In genomic region chr4:43763410-43763809, GRCm38 (mm10) we compare ENCODE assay signal across 9 mouse cellular contexts. TPM values are rescaled to one million over a fixed set of nuclear protein-coding genes. Genes with fewer than 3 reads are reported as not detected.
DNase-seq lines count a peak whose midpoint lies in the region; ATAC-seq lines count a peak whose summit lies in the region.
"Had no signal": no experiment of that assay in that cellular context is flagged by ENCODE, and none has a peak within 500 bp of the region (broad histone marks: within the 10 kb centered on the region; RNA-seq: fewer than 3 reads in every experiment).

No protein-coding gene starts in this region.

- H3K9ac ChIP-seq in intestine, embryonic 14.5 days (ENCODE audit: low read length), result no peak overlapping the region
- H3K9ac ChIP-seq in intestine, embryonic 16.5 days (ENCODE audit: low read depth, low read length), result no peak overlapping the region
- H3K9ac ChIP-seq in heart, embryonic 14.5 days (ENCODE audit: low read length), result peak overlapping the region; percentile 34; the same call in 1 of the 2 replicates

- ATAC-seq in intestine, embryonic 14.5 days (replicated peaks; ENCODE audit: low FRiP score, low TSS enrichment, low read depth), result no peak
- no peak for ATAC-seq in intestine, embryonic 16.5 days
- ATAC-seq in heart, embryonic 14.5 days (ENCODE audit: insufficient number of reproducible peaks, insufficient read depth, low FRiP score, low read depth), result no peak

- no peaks in the 10 kb centered on the region for H3K9me3 ChIP-seq in intestine, embryonic 14.5 days (ENCODE audit: control insufficient read depth, low read length)
- no peaks in the 10 kb centered on the region for H3K9me3 ChIP-seq in intestine, embryonic 16.5 days (ENCODE audit: control insufficient read depth, low read length)
- H3K9me3 ChIP-seq in heart, embryonic 14.5 days (ENCODE audit: control insufficient read depth, low read length), result no peaks in the 10 kb centered on the region

- no peak overlapping the region for H3K4me3 ChIP-seq in intestine, embryonic 14.5 days (ENCODE audit: low read depth, low read length)
- no peak overlapping the region for H3K4me3 ChIP-seq in intestine, embryonic 16.5 days (ENCODE audit: low read length)
- H3K4me3 ChIP-seq in heart, embryonic 14.5 days (ENCODE audit: control insufficient read depth in 1 of 2, insufficient read depth in 1 of 2, low read depth in 1 of 2, low read length in 2 of 2), result no peak overlapping the region
- H3K4me3 ChIP-seq: erythroblast, embryonic 14.5 days had no signal

- H3K27me3 ChIP-seq in intestine, embryonic 14.5 days (replicated peaks; ENCODE audit: control insufficient read depth, insufficient read depth, low read length), result no peaks in the 10 kb centered on the region
- no peaks in the 10 kb centered on the region for H3K27me3 ChIP-seq in intestine, embryonic 16.5 days (replicated peaks; ENCODE audit: control insufficient read depth, insufficient read depth, low read length)
- no peaks in the 10 kb centered on the region for H3K27me3 ChIP-seq in heart, embryonic 14.5 days (ENCODE audit: control insufficient read depth, insufficient read depth, low read length)

- H3K4me1 ChIP-seq in intestine, embryonic 14.5 days (replicated peaks; ENCODE audit: control insufficient read depth, insufficient read depth, low read length), result no peaks in the 10 kb centered on the region
- H3K4me1 ChIP-seq in intestine, embryonic 16.5 days (ENCODE audit: control insufficient read depth, insufficient read depth, low read length), result no peaks in the 10 kb centered on the region
- H3K4me1 ChIP-seq in heart, embryonic 14.5 days (ENCODE audit: control insufficient read depth in 2 of 2, insufficient read depth in 2 of 2, low read length in 2 of 2), result peaks cover 0 to 4% of the 10 kb centered on the region in 2 experiments; a peak in 3 of 4 replicates

- 23% methylated on average over 7 of the region's 7 CpGs for WGBS in intestine, embryonic 14.5 days
- WGBS in intestine, embryonic 16.5 days, result 24% methylated on average over 7 of the region's 7 CpGs
- WGBS in heart, embryonic 14.5 days, result 17% methylated on average over 7 of the region's 7 CpGs

- peak; percentile 77 for DNase-seq in intestine, embryonic 14.5 days (ENCODE audit: low spot score)
- peak; percentile 43 for DNase-seq in MEL-GATA-1-ER (ENCODE audit: extremely low read depth, low read depth)
- peak; percentile 24 to 51 for DNase-seq in cerebellum, postnatal 36 days
- peak; percentile 59 to 67 for DNase-seq in layer of hippocampus, postnatal 14 days (ENCODE audit: low spot score in 2 of 2)
- DNase-seq in mesoderm, embryonic 11.5 days (ENCODE audit: low read depth, low spot score), result peak; percentile 55
- peak; percentile 56 for DNase-seq in thymus, postnatal 4 days

- no peak overlapping the region for H3K27ac ChIP-seq in intestine, embryonic 14.5 days (ENCODE audit: low read depth)
- no peak overlapping the region for H3K27ac ChIP-seq in intestine, embryonic 16.5 days (ENCODE audit: low read length)
- H3K27ac ChIP-seq in heart, embryonic 14.5 days (replicated peaks in 1 of 2; ENCODE audit: control insufficient read depth in 1 of 2, insufficient read depth in 1 of 2, low read depth in 2 of 2, low read length in 2 of 2), result no peak overlapping the region

- H3K36me3 ChIP-seq in intestine, embryonic 14.5 days (ENCODE audit: control insufficient read depth, insufficient read depth, low read length), result no peaks in the 10 kb centered on the region
- H3K36me3 ChIP-seq in intestine, embryonic 16.5 days (ENCODE audit: control insufficient read depth, insufficient read depth, low read length), result no peaks in the 10 kb centered on the region
- H3K36me3 ChIP-seq in heart, embryonic 14.5 days (ENCODE audit: control insufficient read depth, insufficient read depth, low read length), result no peaks in the 10 kb centered on the region

- no peak overlapping the region for H3K4me2 ChIP-seq in intestine, embryonic 14.5 days (ENCODE audit: low read length)
- no peak overlapping the region for H3K4me2 ChIP-seq in intestine, embryonic 16.5 days (ENCODE audit: low read depth, low read length)
- H3K4me2 ChIP-seq in heart, embryonic 14.5 days (ENCODE audit: low read length), result peak overlapping the region; percentile 38

RNA-seq across cellular contexts. Expression of gene Olfr159, which starts 7.4 kb away (rescaled TPM):
- polyA plus RNA-seq in intestine, embryonic 14.5 days (2014; fragmentation: Nextera tagmentation; extraction: Ambion mirVana), result not detected in 2 replicates
- polyA plus RNA-seq in intestine, embryonic 16.5 days (2015; fragmentation: Nextera tagmentation; extraction: Ambion mirVana), result not detected in 2 replicates
- not detected in 2 replicates for polyA plus RNA-seq in heart, embryonic 14.5 days (2014; fragmentation: Nextera tagmentation; extraction: Ambion mirVana)
- total RNA-seq in layer of hippocampus, postnatal 14 days (2021), result not detected
- polyA plus RNA-seq: erythroblast, embryonic 14.5 days had no signal

RNA-seq across cellular contexts. Expression of gene Spaar, which starts 33.6 kb away (rescaled TPM):
- polyA plus RNA-seq in intestine, embryonic 14.5 days (2014; fragmentation: Nextera tagmentation; extraction: Ambion mirVana), result 0.04 TPM in 1 of 2 replicates, not detected in the other
- polyA plus RNA-seq in intestine, embryonic 16.5 days (2015; fragmentation: Nextera tagmentation; extraction: Ambion mirVana), result 0.12 and 0.15 TPM in 2 replicates
- polyA plus RNA-seq in heart, embryonic 14.5 days (2014; fragmentation: Nextera tagmentation; extraction: Ambion mirVana), result 0.23 and 0.42 TPM in 2 replicates
- total RNA-seq in layer of hippocampus, postnatal 14 days (2021), result under 1 TPM; 0.38 to 0.53 TPM
- polyA plus RNA-seq: erythroblast, embryonic 14.5 days had no signal

RNA-seq across cellular contexts. Expression of gene Hrct1, which starts 36.4 kb away (rescaled TPM):
- polyA plus RNA-seq in intestine, embryonic 14.5 days (2014; fragmentation: Nextera tagmentation; extraction: Ambion mirVana), result 0.61 and 0.85 TPM in 2 replicates
- 1.1 TPM in 2 replicates for polyA plus RNA-seq in intestine, embryonic 16.5 days (2015; fragmentation: Nextera tagmentation; extraction: Ambion mirVana)
- 0.81 and 1.5 TPM in 2 replicates for polyA plus RNA-seq in heart, embryonic 14.5 days (2014; fragmentation: Nextera tagmentation; extraction: Ambion mirVana)
- total RNA-seq in layer of hippocampus, postnatal 14 days (2021), result 1 to 10 TPM in 1 of 2 experiments, under 1 TPM in 1; 0.52 to 1.5 TPM
- polyA plus RNA-seq: erythroblast, embryonic 14.5 days had no signal

RNA-seq across cellular contexts. Expression of gene Olfr71, which starts 53.4 kb away (rescaled TPM):
- polyA plus RNA-seq in intestine, embryonic 14.5 days (2014; fragmentation: Nextera tagmentation; extraction: Ambion mirVana), result not detected in 2 replicates
- not detected in 2 replicates for polyA plus RNA-seq in intestine, embryonic 16.5 days (2015; fragmentation: Nextera tagmentation; extraction: Ambion mirVana)
- not detected in 2 replicates for polyA plus RNA-seq in heart, embryonic 14.5 days (2014; fragmentation: Nextera tagmentation; extraction: Ambion mirVana)
- not detected for total RNA-seq in layer of hippocampus, postnatal 14 days (2021)
- polyA plus RNA-seq: erythroblast, embryonic 14.5 days had no signal
